Mouse (Mus musculus) ES-E14 (cell line): Measurements from ENCODE around the gene Bri3. TPM values are rescaled to one million over a fixed set of nuclear protein-coding genes. Genes with fewer than 3 reads are reported as not detected.

ENCODE experiments used
- DNase-seq: peaks from one replicate; pipeline ENCODE4 v3.0.0-alpha.2; 2013; ENCODE audit warnings: low read depth, low spot score
- H3K27ac ChIP-seq: 2 replicates; pipeline ENCODE4 v1.5.1; 2012; ENCODE audit warnings: low read depth, mild to moderate bottlenecking, low read length, moderate library complexity, mixed read lengths; ENCODE audit not compliant: poor library complexity, insufficient read depth, severe bottlenecking
- H3K36me3 ChIP-seq: 2 replicates; pipeline ENCODE4 v1.6.1; 2012; ENCODE audit warnings: mild to moderate bottlenecking, low read length, moderate library complexity, mixed read lengths; ENCODE audit not compliant: control insufficient read depth, poor library complexity, insufficient read depth, severe bottlenecking
- H3K4me1 ChIP-seq, 2 experiments: fragments of 150-350 bp in 1 of 2; sonication (generic) in 1 of 2; 2 replicates each; pipeline ENCODE4 v1.6.1; 2012; ENCODE audit warnings: low read length in 2 of 2, mild to moderate bottlenecking in 1 of 2, mixed read lengths in 1 of 2; ENCODE audit not compliant: control insufficient read depth in 2 of 2, insufficient read depth in 2 of 2, poor library complexity in 1 of 2
- H3K4me3 ChIP-seq, 2 experiments: fragments of 150-350 bp in 1 of 2; sonication (generic) in 1 of 2; 2 replicates each; pipeline ENCODE4 v1.5.1; 2012; ENCODE audit warnings: low read length in 2 of 2, low read depth in 1 of 2, mild to moderate bottlenecking in 1 of 2, mixed read lengths in 1 of 2; ENCODE audit not compliant: insufficient read depth in 1 of 2, poor library complexity in 1 of 2, severe bottlenecking in 1 of 2
- H3K9ac ChIP-seq: 2 replicates; pipeline ENCODE4 v1.6.1; 2012; ENCODE audit warnings: low read depth, mild to moderate bottlenecking, low read length, mixed read lengths; ENCODE audit not compliant: poor library complexity, insufficient read depth, severe bottlenecking
- H3K9me3 ChIP-seq: fragments of 150-350 bp; sonication (generic); 2 replicates; pipeline ENCODE4 v1.6.1; 2012; ENCODE audit warnings: low read depth, mild to moderate bottlenecking, low read length; ENCODE audit not compliant: control insufficient read depth, insufficient read depth
- CHD2 ChIP-seq: IDR thresholded peaks from 2 replicates; pipeline ENCODE4 v1.6.1; 2014; ENCODE audit warnings: mild to moderate bottlenecking, low read depth, low read length, inconsistent platforms
- HCFC1 ChIP-seq: IDR thresholded peaks from 2 replicates; pipeline ENCODE4 v1.6.1; 2012; ENCODE audit warnings: low read length, inconsistent platforms, borderline replicate concordance; ENCODE audit not compliant: insufficient read depth
- MAFK ChIP-seq: IDR thresholded peaks from 2 replicates; pipeline ENCODE4 v1.6.1; 2014; ENCODE audit warnings: mild to moderate bottlenecking, low read depth, low read length, inconsistent platforms; ENCODE audit not compliant: insufficient read depth
- ZC3H11A ChIP-seq: IDR thresholded peaks from 2 replicates; pipeline ENCODE4 v1.6.1; 2012; ENCODE audit warnings: low read depth, mild to moderate bottlenecking, inconsistent platforms, low read length, borderline replicate concordance
- ZNF384 ChIP-seq: IDR thresholded peaks from 2 replicates; pipeline ENCODE4 v1.6.1; 2012; ENCODE audit warnings: low read depth, low read length, inconsistent platforms
- in situ Hi-C, 2 experiments: fragments of 600-800 bp; cut with MboI; formaldehyde crosslinking; loops; one replicate each; pipeline ENCODE4 v1.15.1; 2025; ENCODE audit warnings: low sequenced_read_pairs in 2 of 2, inconsistent platforms in 1 of 2; ENCODE audit not compliant: unreplicated experiment in 2 of 2
- total RNA-seq: library from RNA; depleted of rRNA; stranded (reverse); fragments of 300-350 nt; gene quantifications from 2 replicates; pipeline ENCODE4 v1.2.3, GENCODE M21; 2012

Gene Bri3
- total RNA-seq, 1 experiment: 26.4 TPM

- no peak overlapping the region for H3K9ac ChIP-seq
- no peaks in the 10 kb centered on the region for H3K9me3 ChIP-seq
- in situ Hi-C loops: no loop called here
- 0 out of 4 replicates have a peak, but pooled peaks cover 0 to under 1% of the 10 kb centered on the region in 2 experiments for H3K4me1 ChIP-seq
- no peak overlapping the region for H3K27ac ChIP-seq
- no peak overlapping the region for H3K4me3 ChIP-seq
- DNase-seq: no peak
- peaks cover 12% of the 10 kb centered on the region; the same call in 1 of the 2 replicates for H3K36me3 ChIP-seq
- TF ChIP-seq MAFK: no peak
- TF ChIP-seq CHD2: no peak
- TF ChIP-seq ZC3H11A: no peak
- no peak for TF ChIP-seq ZNF384
- TF ChIP-seq HCFC1: no peak
Measured at GRCm38 (mm10) chr5:144269926-144270325, 25.7 kb downstream of the Bri3 start.

GRCm38 (mm10) chr5:144270420-144270819 lies 26.2 kb downstream of the Bri3 start:
- TF ChIP-seq ZNF384 (no peak), MAFK (no peak), HCFC1 (no peak), CHD2 (no peak), ZC3H11A (no peak)
- peaks cover 10% of the 10 kb centered on the region; the same call in 1 of the 2 replicates for H3K36me3 ChIP-seq
- H3K4me1 ChIP-seq: no peaks in the 10 kb centered on the region
- H3K9me3 ChIP-seq: no peaks in the 10 kb centered on the region
- H3K9ac ChIP-seq: no peak overlapping the region
- no peak overlapping the region for H3K4me3 ChIP-seq
- no peak for DNase-seq
- in situ Hi-C loops: no loop called here
- H3K27ac ChIP-seq: no peak overlapping the region

GRCm38 (mm10) chr5:144271118-144271517 lies 26.9 kb downstream of the Bri3 start:
- H3K36me3 ChIP-seq: peaks cover 8% of the 10 kb centered on the region; the same call in 1 of the 2 replicates
- in situ Hi-C loops: no loop called here
- no peak for DNase-seq
- no peaks in the 10 kb centered on the region for H3K9me3 ChIP-seq
- TF ChIP-seq ZNF384: no peak
- no peak overlapping the region for H3K27ac ChIP-seq
- no peaks in the 10 kb centered on the region for H3K4me1 ChIP-seq
- no peak overlapping the region for H3K4me3 ChIP-seq
- no peak overlapping the region for H3K9ac ChIP-seq

- Histone ChIP-seq H3K9ac (no peak overlapping the region), H3K4me1 (no peaks in the 10 kb centered on the region), H3K27ac (no peak overlapping the region), H3K4me3 (no peak overlapping the region), H3K9me3 (no peaks in the 10 kb centered on the region), H3K36me3 (peaks cover 3% of the 10 kb centered on the region; the same call in 1 of the 2 replicates)
- in situ Hi-C loops: no loop called here
- TF ChIP-seq ZNF384 (no peak), ZC3H11A (no peak), MAFK (no peak)
- no peak for DNase-seq
Measured at GRCm38 (mm10) chr5:144271772-144272171, 27.5 kb downstream of the Bri3 start.

- H3K9me3 ChIP-seq: no peaks in the 10 kb centered on the region
- no peak for DNase-seq
- in situ Hi-C loops: no loop called here
- H3K27ac ChIP-seq: no peak overlapping the region
- no peak overlapping the region for H3K9ac ChIP-seq
- no peak overlapping the region for H3K4me3 ChIP-seq
- TF ChIP-seq ZNF384 (no peak), CHD2 (no peak), HCFC1 (no peak), MAFK (no peak), ZC3H11A (no peak)
- H3K36me3 ChIP-seq: no peaks in the 10 kb centered on the region; the same call in 1 of the 2 replicates
- no peaks in the 10 kb centered on the region for H3K4me1 ChIP-seq
Measured at GRCm38 (mm10) chr5:144274904-144275303, 30.7 kb downstream of the Bri3 start.
